27 mouse cellular contexts compared by ENCODE assay signal in genomic region chr16:81774626-81775025, GRCm38 (mm10).
"Had no signal": no experiment of that assay in that cellular context is flagged by ENCODE, and none has a peak within 500 bp of the region (broad histone marks: within the 10 kb centered on the region; RNA-seq: fewer than 3 reads in every experiment).

No protein-coding gene starts in this region.

- H3K36me3 ChIP-seq: heart, embryonic 13.5 days; heart, embryonic 15.5 days; hindbrain, embryonic 12.5 days; kidney, embryonic 15.5 days; limb, embryonic 13.5 days; limb, embryonic 15.5 days; liver, embryonic 12.5 days had no signal

- H3K4me2 ChIP-seq: heart, embryonic 11.5 days; heart, embryonic 13.5 days; heart, embryonic 15.5 days; hindbrain, embryonic 12.5 days; hindbrain, embryonic 14.5 days; kidney, embryonic 15.5 days; limb, embryonic 13.5 days; limb, embryonic 15.5 days; liver, embryonic 12.5 days had no signal

- H3K4me3 ChIP-seq: heart, adult 2 months; heart, embryonic 13.5 days; heart, embryonic 15.5 days; hindbrain, embryonic 12.5 days; kidney, embryonic 15.5 days; limb, embryonic 13.5 days; limb, embryonic 15.5 days; liver, embryonic 12.5 days had no signal

- H3K4me1 ChIP-seq: heart, embryonic 13.5 days; heart, embryonic 15.5 days; hindbrain, embryonic 12.5 days; kidney, embryonic 15.5 days; limb, embryonic 13.5 days; limb, embryonic 15.5 days; liver, embryonic 12.5 days had no signal

- DNase-seq: gastrocnemius, postnatal 14 days; gastrocnemius, postnatal 36 days; heart, adult 11 months; heart, adult 2 months; heart, postnatal 14 days; heart, postnatal 36 days; kidney, adult 11 months; kidney, adult 2 months; kidney, adult 9 months; kidney, postnatal 14 days; kidney, postnatal 36 days; layer of hippocampus, adult 9-11 months; layer of hippocampus, postnatal 36 days; lung, adult 18-20 months had no signal

- ATAC-seq: hindbrain, embryonic 16.5 days; intestine, embryonic 16.5 days; liver, embryonic 12.5 days had no signal

- H3K27me3 ChIP-seq: heart, embryonic 13.5 days; heart, embryonic 15.5 days; hindbrain, embryonic 12.5 days; kidney, embryonic 15.5 days; limb, embryonic 13.5 days; limb, embryonic 15.5 days; liver, embryonic 12.5 days had no signal

- H3K9me3 ChIP-seq: heart, embryonic 13.5 days; heart, embryonic 15.5 days; hindbrain, embryonic 12.5 days; kidney, embryonic 15.5 days; limb, embryonic 13.5 days; limb, embryonic 15.5 days; liver, embryonic 12.5 days had no signal

- H3K27ac ChIP-seq: heart, adult 2 months; heart, embryonic 13.5 days; heart, embryonic 15.5 days; hindbrain, embryonic 12.5 days; hindbrain, embryonic 14.5 days; kidney, embryonic 15.5 days; kidney, postnatal 0 days; limb, embryonic 13.5 days; limb, embryonic 15.5 days; liver, embryonic 12.5 days; liver, embryonic 14.5 days had no signal

- H3K9ac ChIP-seq: heart, embryonic 13.5 days; heart, embryonic 15.5 days; hindbrain, embryonic 12.5 days; hindbrain, embryonic 14.5 days; kidney, embryonic 15.5 days; limb, embryonic 13.5 days; limb, embryonic 15.5 days; liver, embryonic 12.5 days; liver, embryonic 14.5 days had no signal
